Mouse (Mus musculus): ENCODE results near the gene Slc41a3.
"Not testable (repeated sequence)": the region's sequence is repeated elsewhere in the genome, so short reads cannot be mapped to it uniquely, and the experiment has no call there.

Gene Slc41a3

DNA sequence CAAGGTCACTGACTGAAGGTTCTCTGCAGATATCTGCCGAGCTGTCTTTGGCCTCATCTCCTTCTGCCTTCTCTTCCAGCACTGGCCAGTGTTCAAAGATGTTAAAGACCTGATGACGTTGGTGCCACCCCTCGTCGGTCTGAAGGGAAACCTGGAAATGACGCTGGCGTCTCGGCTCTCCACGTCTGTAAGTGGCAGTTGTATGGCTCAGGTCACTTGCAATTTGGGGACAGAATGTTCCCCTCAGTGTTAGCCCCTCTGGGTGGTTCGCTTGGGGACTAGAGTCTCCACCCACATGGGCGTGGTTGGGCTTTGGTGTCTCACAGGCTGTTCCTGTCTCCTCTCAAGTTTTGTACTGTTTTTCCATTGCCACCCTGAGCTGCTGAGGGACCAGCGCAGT, 20.2 kb downstream of the Slc41a3 start:
- peak; percentile 85 for DNase-seq (ENCODE audit: low read depth)

DNA sequence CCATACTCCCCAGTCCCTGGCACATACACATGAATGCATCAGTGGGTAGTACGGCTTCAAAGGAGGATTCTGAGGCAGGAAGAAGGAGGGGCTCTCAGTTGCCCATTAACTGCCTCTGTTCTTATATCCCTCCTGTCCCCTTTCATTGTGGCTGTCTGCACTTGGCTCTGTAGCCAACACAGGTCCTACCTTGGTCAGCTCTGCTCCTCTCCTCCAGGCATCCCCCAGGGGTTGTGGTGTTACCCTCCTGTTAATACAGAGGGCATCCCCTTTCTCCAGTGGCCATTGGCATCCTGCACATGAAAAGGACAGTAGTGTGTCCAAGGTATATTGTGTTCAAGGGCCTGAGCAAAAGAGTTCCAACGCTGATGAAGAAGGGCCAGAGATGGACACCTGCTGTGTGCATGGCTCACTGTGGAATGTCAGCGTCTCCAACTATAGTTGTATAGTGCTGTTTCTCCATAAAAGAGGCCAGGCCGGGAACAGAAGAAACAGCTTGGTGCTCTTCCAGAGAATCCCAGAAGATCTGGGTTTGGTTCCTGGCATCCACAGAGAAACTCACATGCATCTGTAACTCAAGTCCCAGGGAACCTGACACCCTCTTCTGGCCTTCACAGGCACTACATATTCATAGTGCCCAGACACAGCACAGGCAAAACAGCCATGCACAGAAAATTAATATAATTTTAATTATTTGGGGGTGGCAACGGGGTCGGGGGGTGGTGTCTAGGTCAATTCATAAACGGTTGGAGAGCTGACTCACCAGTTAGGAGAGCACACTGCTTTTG, 20.9 kb downstream of the Slc41a3 start:
- no peak for DNase-seq (ENCODE audit: low read depth)

DNA sequence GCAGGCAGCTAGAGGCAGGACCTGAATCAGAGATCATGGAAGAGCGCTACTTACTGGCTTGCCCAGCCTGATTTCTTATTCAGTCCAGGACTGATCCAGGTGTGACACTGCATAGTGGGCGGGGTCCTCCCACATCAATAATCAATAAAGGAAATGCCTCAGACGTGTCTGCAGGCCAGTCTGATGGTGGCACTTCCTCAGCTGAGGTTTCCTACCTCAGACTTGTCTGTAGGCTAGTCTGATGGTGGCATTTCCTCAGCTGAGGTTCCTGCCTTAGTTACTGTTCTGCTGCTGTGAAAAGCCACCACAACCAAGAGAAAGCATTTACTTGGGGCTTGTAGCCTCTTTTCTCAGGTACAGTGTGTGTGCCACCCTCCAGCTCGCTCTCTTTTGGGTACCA, 23.0 kb downstream of the Slc41a3 start:
- no peak for DNase-seq (ENCODE audit: low read depth)

DNA sequence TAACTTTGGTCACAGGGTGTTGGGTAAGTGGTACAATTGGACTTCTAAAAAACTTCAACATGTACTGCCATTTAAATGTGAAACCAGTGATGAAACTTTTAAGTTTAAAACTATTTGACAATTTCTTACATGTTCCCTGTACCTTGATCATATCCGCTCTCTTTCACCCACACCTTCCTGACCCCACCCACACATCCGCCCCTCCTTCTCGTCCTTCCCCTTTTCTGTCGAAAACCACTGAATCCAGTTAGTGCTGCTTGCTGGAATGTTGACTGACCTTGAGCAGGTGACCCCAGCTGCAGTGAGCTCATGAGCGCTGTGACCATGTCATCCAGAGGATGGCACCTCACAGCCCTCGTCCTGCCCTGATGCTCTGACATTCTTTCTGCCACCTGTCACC, 25.0 kb downstream of the Slc41a3 start:
- DNase-seq (ENCODE audit: low read depth): no peak

DNA sequence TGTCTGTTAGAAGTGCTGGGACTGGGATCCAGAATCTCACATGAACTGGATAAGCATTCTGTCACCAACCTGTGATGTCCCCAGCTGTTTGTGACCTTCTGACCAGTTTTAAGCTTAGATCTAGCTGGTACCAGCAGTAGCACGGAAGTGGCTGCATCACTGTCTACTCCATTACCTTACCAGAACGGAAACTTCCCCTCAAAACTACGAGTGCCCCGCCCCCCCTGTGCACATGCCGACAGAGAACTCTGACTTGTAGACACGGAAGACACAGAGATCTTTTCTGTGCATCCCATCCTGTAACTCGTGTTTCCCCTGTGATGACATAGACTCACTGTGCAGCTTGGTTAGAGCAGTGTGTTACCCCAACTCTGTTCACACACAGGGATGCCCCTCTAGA, 25.9 kb downstream of the Slc41a3 start:
- no peak for DNase-seq (ENCODE audit: low read depth)

DNA sequence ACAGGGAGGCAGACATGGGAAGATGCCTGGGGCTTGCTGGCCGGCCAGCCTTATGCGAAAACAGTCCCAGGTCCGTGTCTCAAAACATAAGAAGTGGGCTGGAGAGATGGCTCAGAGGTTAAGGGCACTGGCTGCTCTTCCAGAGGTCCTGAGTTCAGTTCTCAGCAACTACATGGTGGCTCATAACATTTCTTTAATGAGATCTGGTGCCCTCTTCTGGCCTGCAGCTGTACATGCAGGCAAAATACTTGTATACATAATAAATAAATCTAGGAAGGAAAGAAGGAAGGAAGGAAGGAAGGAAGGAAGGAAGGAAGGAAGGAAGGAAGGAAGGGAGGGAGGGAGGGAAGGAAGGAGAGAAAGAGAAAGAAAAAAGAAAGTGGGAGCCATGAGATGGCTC, 28.0 kb downstream of the Slc41a3 start:
- DNase-seq (ENCODE audit: low read depth): not testable (repeated sequence)

DNA sequence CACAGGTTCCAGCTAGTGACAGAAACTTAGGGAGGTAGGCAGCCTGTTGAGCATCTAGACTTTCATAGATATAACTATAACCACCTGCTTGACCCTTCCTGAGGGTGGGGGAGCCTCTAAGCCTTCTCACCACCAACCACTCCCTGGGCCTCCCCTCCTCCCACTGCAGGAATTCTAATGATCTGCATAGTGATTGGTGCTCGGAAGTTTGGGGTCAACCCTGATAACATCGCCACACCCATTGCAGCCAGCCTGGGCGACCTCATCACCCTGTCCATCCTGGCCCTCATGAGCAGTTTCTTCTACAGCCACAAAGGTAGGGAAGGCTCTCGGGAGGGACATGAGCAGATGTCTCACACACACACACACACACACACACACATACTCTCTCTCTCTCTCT, 30.6 kb downstream of the Slc41a3 start:
- DNase-seq (ENCODE audit: low read depth): no peak

DNA sequence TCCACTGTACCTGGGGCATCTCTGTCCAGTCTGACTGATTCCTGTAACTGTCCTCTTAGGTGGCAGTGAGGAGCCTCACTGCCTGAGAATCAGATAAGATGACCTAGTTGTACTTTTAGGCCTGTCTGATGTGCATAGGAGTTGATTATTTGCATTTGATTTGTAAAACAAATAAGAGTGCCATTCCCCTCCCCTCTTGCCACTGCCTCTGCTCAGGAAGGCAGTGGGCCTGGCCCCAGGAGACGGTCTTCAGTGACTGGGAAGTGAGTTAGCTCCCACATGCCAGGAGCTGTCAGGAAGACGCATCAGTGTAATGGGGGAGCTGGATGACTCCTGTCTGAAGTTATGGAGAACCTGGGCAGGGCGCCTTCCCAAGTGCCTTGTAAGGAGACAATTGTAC, 31.1 kb downstream of the Slc41a3 start:
- no peak for DNase-seq (ENCODE audit: low read depth)

DNA sequence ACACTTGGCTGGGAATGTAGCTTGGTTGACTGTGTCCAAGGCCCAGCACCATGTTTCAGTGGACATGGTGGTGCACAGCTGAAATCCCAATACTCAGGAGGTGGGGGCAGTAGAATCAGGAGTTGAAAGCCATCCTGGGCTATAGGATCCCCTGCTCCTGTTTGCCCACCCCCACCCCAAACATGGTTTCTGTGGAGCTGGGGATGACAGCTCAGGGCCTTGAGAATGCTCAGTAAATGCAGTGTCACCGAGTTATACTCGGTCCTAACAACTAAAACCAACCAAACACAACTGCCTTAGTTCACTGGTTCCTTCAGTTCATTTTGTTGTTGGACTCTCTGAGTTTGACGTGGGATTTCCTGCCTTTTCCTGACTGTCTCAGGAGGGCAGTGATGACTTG, 38.5 kb downstream of the Slc41a3 start:
- no peak for DNase-seq (ENCODE audit: low read depth)

DNA sequence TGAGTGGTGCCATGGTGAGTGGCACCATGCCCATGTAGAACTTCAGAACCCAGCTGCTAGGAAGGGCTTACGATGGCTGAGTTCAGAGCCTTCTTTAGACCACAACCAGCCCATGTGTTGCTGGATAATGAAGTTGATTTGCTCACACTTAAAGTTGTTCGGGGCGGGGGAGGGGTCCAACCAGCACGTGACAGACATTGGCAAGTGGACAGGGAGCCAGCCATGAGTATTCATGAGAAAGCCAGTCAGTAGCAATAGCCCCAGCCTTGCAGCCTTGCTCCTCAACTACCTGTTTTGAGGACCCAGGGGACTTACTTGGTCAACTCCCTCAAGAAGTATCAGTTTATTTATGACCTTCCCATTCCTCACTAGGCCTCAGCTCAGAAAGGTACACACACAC, 40.4 kb downstream of the Slc41a3 start:
- DNase-seq (ENCODE audit: low read depth): no peak

DNA sequence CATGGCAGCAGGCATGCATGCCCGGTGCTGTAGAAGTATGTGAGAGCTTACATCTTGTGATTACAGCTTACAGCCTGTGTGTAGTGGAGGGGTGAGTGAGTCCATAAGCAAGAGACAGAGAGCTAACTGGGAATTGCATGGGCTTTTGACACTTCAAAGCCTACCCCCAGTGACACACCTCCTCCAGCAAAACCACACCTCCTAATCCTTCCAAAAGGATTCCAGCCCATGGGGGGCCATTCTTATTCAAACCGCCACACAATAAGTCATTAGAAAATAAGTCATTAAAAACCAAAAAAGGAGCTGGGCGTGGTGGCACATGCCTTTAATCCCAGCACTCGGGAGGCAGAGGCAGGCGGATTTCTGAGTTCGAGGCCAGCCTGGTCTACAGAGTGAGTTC, 43.9 kb downstream of the Slc41a3 start:
- DNase-seq (ENCODE audit: low read depth): no peak

DNA sequence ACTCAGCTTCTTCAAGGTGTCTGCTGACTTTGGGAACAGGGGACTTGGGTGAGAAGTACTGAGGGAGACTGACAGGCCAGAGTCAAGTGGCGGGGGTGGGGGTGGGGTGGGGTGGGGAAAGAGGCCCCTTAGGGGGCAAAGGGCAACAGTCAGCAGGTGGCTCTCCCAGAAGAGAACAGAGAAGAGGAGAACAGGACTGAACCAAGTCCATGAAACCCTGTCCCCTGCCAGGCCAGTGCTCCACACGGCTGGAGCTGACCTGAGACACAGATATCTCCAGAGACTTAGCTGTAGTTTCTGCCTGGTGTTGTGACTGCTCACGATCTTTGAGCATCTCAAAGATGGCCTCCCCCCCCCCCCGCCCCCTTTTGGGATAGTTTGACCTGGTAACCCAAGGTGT, 44.8 kb downstream of the Slc41a3 start:
- DNase-seq (ENCODE audit: low read depth): no peak

DNA sequence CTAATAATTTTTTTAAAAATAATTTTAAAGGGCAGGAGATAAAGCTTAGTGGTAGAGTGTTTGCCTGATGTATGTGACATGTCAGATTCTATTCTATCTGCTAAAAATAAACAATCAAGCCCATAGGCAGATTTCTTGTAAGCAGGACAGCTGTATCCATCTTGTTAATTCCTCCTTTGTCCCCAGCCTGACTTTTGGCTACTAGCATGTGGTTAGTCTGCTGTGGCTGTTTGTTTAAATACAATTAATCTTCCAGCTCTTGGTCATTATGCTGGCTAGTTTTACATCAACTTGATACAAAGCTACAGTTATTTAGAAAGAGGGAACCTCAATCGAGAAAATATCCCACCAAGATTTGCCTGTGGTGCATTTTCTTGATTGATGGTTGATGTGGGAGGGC, 46.1 kb downstream of the Slc41a3 start:
- DNase-seq (ENCODE audit: low read depth): no peak

DNA sequence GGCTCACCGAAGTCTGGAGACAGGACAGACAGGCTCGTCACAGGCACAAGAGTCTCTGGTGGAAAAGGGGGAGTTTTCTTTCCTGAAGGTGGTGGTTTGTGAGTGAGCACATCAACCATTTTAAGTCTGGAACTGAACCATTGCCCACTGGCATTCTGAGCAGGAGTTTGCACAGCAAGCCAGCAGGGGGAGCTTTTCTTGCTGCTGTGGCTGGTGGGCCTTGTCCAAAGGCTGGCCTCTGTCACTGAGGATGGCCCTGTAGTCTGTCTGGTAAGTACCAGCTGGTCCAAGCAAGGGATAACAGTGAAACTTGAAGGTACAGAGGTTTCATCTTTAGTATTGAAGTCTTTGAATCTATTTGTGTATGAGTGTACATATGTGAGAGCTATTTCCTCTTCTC, 49.2 kb downstream of the Slc41a3 start:
- peak; percentile 33 for DNase-seq (ENCODE audit: low read depth)

DNA sequence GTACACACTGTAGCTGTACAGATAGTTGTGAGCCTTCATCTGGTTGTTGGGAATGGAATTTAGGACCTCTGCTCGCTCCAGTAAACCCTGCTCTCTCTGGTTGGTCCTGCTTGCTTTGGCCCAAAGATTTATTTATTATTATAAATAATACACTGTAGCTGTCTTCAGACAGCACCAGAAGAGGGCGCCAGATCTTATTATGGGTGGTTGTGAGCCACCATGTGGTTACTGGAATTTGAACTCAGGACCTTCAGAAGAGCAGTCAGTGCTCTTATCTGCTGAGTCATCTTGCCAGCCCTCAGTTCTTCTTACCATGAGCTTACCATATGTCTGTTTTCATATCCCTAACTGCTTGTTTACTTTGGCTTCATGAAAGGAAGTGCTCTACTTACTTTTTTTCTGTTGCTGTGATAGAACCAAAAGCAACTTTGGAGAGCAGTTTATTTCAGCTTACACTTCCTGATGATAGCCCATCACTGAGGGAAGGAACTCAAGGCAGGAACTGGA, 51.9 kb downstream of the Slc41a3 start:
- DNase-seq (ENCODE audit: low read depth): peak; percentile 15

DNA sequence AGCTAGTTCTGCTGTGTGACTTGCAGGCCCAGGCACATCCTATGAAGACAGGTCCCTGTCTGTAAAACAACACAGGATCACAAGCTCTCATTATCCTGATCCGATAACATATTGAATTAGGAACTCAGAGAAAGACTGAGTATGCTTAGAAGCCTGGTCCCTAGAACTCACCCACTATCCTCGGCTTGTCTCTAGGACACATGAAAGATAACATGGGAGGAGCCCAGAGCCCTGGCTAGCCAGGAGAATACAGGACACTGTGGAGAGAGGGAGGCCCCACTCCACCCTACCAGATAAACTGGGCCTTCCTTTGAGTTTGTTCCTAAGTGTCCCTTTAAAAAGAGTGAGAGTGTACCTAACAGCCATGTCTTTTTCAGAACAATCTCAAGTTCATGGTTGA, 55.4 kb downstream of the Slc41a3 start:
- peak; percentile 56 for DNase-seq (ENCODE audit: low read depth)

DNA sequence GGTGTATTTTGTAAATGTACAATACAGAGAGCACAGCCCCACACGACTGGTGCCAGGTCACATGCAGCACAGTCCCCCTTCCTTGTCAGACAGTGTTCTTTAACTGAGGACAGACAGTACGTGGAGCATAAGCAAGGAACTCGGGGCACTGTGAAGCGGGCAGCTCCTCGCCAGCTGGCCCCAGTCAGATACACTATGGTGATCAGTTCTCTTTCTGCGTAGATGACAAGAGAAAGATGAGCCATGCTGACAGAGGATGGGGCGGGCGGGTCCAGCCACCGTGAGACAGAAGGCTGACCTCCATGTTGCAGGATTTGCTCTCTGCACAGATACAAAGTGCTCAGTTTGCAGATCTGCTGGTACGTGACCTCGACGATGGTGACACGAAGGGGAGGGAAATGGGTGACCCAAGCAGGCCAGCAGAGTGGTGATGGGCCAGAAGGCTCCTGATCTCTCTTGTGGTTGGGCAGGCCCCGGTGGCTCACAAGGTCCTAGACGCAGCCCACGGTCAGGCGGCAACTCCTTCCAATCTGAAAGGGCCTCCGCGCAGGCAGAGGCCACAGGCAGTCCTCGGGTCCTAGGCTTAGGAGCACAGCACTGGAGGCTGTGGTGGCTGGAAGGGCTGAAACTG, 56.0 kb downstream of the Slc41a3 start:
- no peak for DNase-seq (ENCODE audit: low read depth)

DNA sequence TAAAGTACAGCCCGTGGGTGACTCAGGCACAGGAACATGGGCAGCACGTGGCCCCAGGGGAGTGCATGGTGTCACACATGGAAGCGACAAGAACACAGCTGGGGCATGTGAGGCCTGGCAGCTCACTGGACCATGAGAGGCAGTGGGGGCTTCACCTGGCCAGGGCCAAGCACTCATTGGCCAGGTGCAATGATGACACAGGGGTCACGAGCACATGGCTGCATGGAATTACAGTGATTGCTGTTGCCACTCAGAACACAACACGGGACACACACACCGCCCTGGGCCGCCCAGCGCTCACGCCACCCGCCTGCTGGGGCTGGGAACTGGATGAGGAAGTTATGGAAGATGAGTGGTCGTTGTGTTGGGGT, 56.5 kb downstream of the Slc41a3 start:
- DNase-seq (ENCODE audit: low read depth): no peak

DNA sequence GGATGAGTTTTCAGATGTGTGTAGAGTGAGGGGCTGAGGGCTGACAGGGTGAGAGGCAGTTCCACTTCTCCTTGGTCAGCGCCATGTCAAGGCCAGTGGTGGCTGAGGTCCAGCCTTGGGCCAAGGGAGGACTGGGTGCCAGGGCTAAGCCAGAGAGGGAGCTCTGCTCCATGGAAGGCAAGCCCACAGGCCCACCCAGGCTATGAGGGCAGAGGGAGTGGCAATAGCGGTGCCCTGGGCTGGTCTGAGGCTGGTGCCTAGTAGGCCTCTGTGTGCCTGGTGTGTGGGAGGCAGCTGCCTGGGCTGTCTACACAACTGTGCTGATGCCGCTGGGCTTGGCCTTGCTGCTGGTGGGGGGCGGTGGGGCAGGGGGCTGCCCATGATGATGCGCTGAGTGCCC, 57.6 kb downstream of the Slc41a3 start:
- DNase-seq (ENCODE audit: low read depth): no peak

DNA sequence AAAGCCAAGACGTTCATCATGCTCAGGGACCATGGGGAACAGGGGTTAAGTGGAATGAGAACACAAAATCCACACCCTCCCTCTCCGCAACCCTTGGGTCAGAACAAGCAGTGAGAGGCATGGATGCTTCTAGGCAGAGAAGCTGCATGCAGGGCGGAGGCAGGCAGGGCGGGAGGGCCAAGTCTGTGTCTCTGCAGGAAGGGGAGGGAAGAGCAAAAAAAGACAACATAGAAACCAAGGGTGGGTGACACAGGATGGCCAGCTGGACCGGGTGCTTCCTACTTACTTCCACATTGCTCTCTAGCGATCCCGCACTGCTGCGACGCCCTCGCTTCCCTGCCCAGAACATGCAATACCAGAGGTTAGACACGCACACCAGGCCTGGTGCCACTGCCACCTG, 59.2 kb downstream of the Slc41a3 start:
- DNase-seq (ENCODE audit: low read depth): no peak

DNA sequence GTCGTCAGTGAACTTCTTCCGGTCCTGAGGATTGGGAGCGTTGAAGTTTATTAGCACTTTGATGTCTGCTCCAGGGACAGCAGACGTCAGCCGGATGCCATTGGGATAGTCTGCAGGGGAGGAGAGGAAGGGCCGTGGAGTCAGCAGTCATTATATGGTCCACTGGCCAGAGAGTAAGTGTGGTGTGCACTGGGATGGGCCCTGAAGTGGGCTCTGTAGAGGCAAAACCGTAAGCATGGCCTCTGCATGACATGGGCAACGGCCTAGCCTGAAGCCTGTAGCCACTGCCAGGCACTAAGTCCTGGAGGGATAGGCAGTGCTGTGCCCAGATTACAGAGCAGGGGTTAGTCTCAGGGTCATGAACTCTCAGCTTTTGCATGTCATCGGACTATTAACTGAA, 64.2 kb downstream of the Slc41a3 start:
- DNase-seq (ENCODE audit: low read depth): no peak

DNA sequence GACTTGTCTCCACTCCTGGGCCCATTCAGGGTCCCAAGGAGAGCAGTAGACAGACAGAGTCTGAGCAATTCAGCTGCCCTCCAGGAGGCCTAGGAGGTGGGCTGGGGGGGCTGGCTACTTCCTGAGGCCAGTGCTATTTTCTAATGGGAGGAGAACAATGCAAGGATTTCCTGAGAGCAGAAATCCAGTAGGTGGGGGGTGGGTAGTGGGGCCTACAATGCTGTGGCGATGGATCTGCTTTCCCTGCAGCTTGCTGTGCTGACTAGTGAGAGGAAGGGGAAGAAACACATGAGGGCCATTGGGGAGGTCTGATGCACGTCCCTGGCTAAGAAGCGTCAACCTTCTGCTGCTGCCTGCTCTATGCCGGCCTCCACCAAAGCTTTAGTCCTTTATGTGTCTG, 74.2 kb downstream of the Slc41a3 start:
- DNase-seq (ENCODE audit: low read depth): no peak

DNA sequence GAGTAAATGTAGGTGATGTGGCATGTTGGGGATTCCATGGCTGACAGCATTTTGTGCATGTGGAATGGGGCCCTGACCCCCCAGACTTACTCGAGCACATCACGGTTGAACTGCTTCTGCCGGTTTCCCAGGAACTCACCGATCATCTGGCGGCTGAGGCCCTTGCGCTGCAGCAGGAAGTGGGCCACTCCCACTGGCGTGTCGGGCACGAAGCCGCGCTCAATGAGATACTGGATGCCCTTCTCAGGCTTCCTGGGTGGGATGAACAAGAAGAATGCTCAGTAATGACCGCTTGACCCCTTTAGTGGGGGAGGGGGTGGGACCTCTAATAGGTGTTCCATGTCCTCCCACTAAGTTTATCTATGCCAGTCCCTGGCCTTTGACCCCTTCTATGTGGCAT, 75.9 kb downstream of the Slc41a3 start:
- DNase-seq (ENCODE audit: low read depth): no peak

All from c-Kit-positive CD71-positive TER-119-negative erythroid progenitor cells, embryonic 14.5 days (primary cell).